Mouse (Mus musculus) neural tube, embryonic 14.5 days (tissue): ENCODE measurements at regions not wholly inside any gene's neighbourhood (a gene's known extent, or its start where the extent isn't known, plus 50 kb on each side); places are given as distances from the start of the nearest gene placed in this dataset.

Source experiments
- ATAC-seq: fragments of 200-750 bp; cut with Nextera tagmentation; 2 replicates; pipeline ENCODE4 v1.8.0; 2017; ENCODE audit warnings: low read depth, mild to moderate bottlenecking, moderate TSS enrichment, moderate library complexity
- H3K27ac ChIP-seq: fragments of 300-500 bp; sonication (generic); 2 replicates; pipeline ENCODE4 v1.5.1; 2014; ENCODE audit warnings: low read depth, mild to moderate bottlenecking, control low read depth, low read length, moderate library complexity, mixed read lengths
- H3K27me3 ChIP-seq: fragments of 300-500 bp; sonication (generic); 2 replicates; pipeline ENCODE4 v1.6.1; 2014; ENCODE audit warnings: low read length; ENCODE audit not compliant: control insufficient read depth, insufficient read depth
- H3K36me3 ChIP-seq: fragments of 300-500 bp; sonication (generic); 2 replicates; pipeline ENCODE4 v1.6.1; 2014; ENCODE audit warnings: low read length, mixed read lengths; ENCODE audit not compliant: control insufficient read depth, insufficient read depth
- H3K4me1 ChIP-seq: fragments of 300-500 bp; sonication (generic); 2 replicates; pipeline ENCODE4 v1.6.1; 2014; ENCODE audit warnings: low read length; ENCODE audit not compliant: control insufficient read depth, insufficient read depth
- H3K4me2 ChIP-seq: fragments of 300-500 bp; sonication (generic); 2 replicates; pipeline ENCODE4 v1.6.1; 2014; ENCODE audit warnings: mild to moderate bottlenecking, low read depth, low read length, control low read depth
- H3K4me3 ChIP-seq: fragments of 300-500 bp; sonication (generic); 2 replicates; pipeline ENCODE4 v1.5.1; 2014; ENCODE audit warnings: low read depth, low read length, control low read depth, mixed read lengths
- H3K9ac ChIP-seq: fragments of 300-500 bp; sonication (generic); replicated peaks from 2 replicates; pipeline ENCODE4 v1.6.1; 2014; ENCODE audit warnings: low read depth, mild to moderate bottlenecking, control low read depth, low read length, mixed read lengths
- H3K9me3 ChIP-seq: fragments of 300-500 bp; sonication (generic); 2 replicates; pipeline ENCODE4 v1.6.1; 2016; ENCODE audit warnings: low read length; ENCODE audit not compliant: control insufficient read depth
- WGBS: fragments of 180-500 bp; shearing (Covaris S2); extraction: QIAGEN DNeasy Blood & Tissue Kit; methylation state at CpG from one replicate; pipeline ENCODE4 v1.1.7; 2014; 5-methylcytosine and 5-hydroxymethylcytosine counted together

DNA sequence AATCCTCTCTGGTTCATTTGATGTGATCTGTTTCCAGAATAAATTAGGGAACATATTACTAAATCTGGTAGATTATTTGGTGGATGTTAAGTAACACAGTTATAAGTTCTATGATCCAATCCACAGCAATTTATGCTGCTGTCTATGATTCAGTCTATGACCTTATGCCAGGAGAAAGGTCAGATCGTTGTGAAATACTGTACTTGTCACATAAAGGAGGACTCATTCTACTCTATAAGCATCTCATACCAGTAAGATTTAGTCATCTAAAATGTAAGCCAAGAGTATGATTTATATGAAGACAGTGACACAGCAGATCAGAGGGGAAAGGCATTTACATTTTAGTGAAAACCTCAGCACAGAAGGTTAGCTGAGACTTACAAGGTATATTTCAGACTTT, 1677.5 kb upstream of the Pcdh10 start:
- H3K9ac ChIP-seq, result no peak overlapping the region
- H3K4me1 ChIP-seq, result no peaks in the 10 kb centered on the region
- 85% methylated on average over 1 of the region's 1 CpGs for WGBS
- H3K9me3 ChIP-seq, result no peaks in the 10 kb centered on the region
- H3K4me3 ChIP-seq, result no peak overlapping the region
- H3K4me2 ChIP-seq, result no peak overlapping the region
- no peak overlapping the region for H3K27ac ChIP-seq
- no peaks in the 10 kb centered on the region for H3K27me3 ChIP-seq
- H3K36me3 ChIP-seq, result no peaks in the 10 kb centered on the region
- ATAC-seq, result no peak

DNA sequence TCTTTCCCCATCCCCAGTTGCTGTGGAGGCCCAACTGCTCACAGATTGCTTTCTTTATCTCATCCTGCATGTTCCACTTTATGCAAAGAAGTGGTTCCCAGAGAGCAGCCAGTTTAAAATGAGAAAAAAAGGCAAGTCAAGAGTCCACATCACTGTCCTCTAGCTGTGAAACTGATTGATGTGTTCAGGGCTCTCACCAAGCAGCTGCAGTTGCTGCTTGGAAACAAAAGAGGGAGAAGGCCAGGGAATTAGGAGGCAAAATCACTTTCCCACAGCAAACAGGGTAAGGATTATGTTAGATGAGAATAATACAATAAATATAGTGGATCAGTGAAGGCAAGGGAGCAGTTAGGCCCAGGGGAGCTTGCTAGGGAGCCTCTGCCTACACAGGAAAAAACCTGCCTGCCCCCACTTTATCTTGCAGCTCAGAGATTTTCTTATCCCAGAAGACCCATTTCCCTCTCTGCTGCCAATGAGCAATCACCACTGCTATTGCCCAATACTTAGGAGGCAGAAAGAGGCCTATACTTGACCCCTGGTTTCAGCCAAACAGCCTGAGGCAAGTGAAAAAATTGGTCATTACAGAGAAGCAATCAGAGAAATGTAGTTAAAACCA, 1658.3 kb upstream of the Pcdh10 start:
- peak; percentile 54; the same call in 1 of the 2 replicates for ATAC-seq
- no peaks in the 10 kb centered on the region for H3K27me3 ChIP-seq
- H3K27ac ChIP-seq, result no peak overlapping the region
- no peaks in the 10 kb centered on the region for H3K9me3 ChIP-seq
- H3K4me2 ChIP-seq, result no peak overlapping the region
- peaks cover 4% of the 10 kb centered on the region; the same call in 1 of the 2 replicates for H3K4me1 ChIP-seq
- no peaks in the 10 kb centered on the region for H3K36me3 ChIP-seq
- no peak overlapping the region for H3K4me3 ChIP-seq
- H3K9ac ChIP-seq, result no peak overlapping the region
